ENCODE assay signal across 14 mouse cellular contexts in the genomic region with DNA sequence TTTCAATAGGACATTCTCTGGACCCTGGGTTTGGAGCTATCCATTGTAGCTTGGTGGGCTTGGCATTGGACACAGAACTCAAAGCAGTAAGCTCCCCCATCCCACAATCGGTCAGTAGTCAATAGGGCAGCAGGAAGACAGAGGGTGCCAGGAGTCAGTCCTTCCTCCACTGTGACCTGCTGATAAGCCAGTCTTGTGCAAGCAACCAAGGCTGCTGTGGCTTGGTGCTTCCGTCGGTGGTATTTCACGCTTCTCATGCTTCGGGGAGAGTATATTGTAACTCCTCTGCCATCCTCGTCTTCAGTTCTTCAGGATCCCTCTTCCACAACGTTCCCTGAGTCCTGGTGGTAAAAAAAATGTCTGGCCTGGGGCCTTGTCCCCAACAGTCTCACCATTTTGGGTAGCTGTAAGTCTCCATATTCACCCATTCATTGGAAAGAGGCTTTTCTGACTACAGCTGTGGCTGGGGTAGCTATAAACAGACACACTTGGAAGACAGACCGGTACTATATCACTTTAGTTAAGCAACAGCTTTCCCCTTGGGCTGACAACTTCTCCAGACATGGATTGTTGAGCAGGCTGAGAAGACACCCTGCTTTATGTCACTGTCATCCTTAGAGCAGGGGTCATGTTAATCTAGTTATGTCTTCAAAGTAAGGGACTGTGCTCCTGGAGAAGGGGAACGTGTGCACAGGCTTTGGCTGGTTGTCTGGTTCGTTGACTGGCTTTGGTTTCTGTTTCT.
DNase-seq lines count a peak whose midpoint lies in the region; ATAC-seq and TF ChIP-seq lines count a peak whose summit lies in the region.
"Had no signal": no experiment of that assay in that cellular context is flagged by ENCODE, and none has a peak within 500 bp of the region (broad histone marks: within the 10 kb centered on the region; RNA-seq: fewer than 3 reads in every experiment).

No protein-coding gene starts in this region.

- no peaks in the 10 kb centered on the region; the same call in 1 of the 2 replicates for H3K4me1 ChIP-seq in kidney, postnatal 0 days (replicated peaks; ENCODE audit: insufficient read depth, low read length)
- peaks cover 17% of the 10 kb centered on the region for H3K4me1 ChIP-seq in liver, embryonic 11.5 days (replicated peaks; ENCODE audit: control insufficient read depth, insufficient read depth, low read length)
- no peaks in the 10 kb centered on the region for H3K4me1 ChIP-seq in midbrain, embryonic 11.5 days (ENCODE audit: control insufficient read depth, insufficient read depth, low read length)
- H3K4me1 ChIP-seq: neural tube, embryonic 12.5 days had no signal

- H3K27ac ChIP-seq in kidney, postnatal 0 days, result 0 out of 2 replicates have a peak overlapping the region, but pooled peaks have one; percentile 13
- H3K27ac ChIP-seq in liver, embryonic 11.5 days (ENCODE audit: low read depth, low read length), result 0 out of 2 replicates have a peak overlapping the region, but pooled peaks have one; percentile 44
- no peak overlapping the region for H3K27ac ChIP-seq in midbrain, embryonic 11.5 days (ENCODE audit: low read depth, low read length)
- H3K27ac ChIP-seq: hindbrain, embryonic 10.5 days; midbrain, embryonic 10.5 days; neural tube, embryonic 12.5 days had no signal

- H3K36me3 ChIP-seq in kidney, postnatal 0 days (ENCODE audit: insufficient read depth, low read length), result no peaks in the 10 kb centered on the region
- H3K36me3 ChIP-seq in liver, embryonic 11.5 days (ENCODE audit: control insufficient read depth, insufficient read depth, low read length), result no peaks in the 10 kb centered on the region
- H3K36me3 ChIP-seq in midbrain, embryonic 11.5 days (ENCODE audit: control insufficient read depth, insufficient read depth, low read length), result no peaks in the 10 kb centered on the region
- H3K36me3 ChIP-seq: hindbrain, embryonic 10.5 days; midbrain, embryonic 10.5 days; neural tube, embryonic 12.5 days had no signal

- H3K27me3 ChIP-seq in kidney, postnatal 0 days (ENCODE audit: insufficient read depth, low read length), result no peaks in the 10 kb centered on the region
- H3K27me3 ChIP-seq in liver, embryonic 11.5 days (replicated peaks; ENCODE audit: control insufficient read depth, insufficient read depth, low read length), result no peaks in the 10 kb centered on the region
- H3K27me3 ChIP-seq in midbrain, embryonic 11.5 days (ENCODE audit: control insufficient read depth, insufficient read depth, low read length), result no peaks in the 10 kb centered on the region
- H3K27me3 ChIP-seq: neural tube, embryonic 12.5 days had no signal

- no peaks in the 10 kb centered on the region for H3K9me3 ChIP-seq in kidney, postnatal 0 days (replicated peaks; ENCODE audit: low read length)
- no peaks in the 10 kb centered on the region for H3K9me3 ChIP-seq in liver, embryonic 11.5 days (ENCODE audit: control insufficient read depth, low read length)
- no peaks in the 10 kb centered on the region for H3K9me3 ChIP-seq in midbrain, embryonic 11.5 days (ENCODE audit: control insufficient read depth, low read length)
- H3K9me3 ChIP-seq: hindbrain, embryonic 10.5 days; midbrain, embryonic 10.5 days; neural tube, embryonic 12.5 days had no signal

- DNase-seq in kidney, postnatal 0 days (ENCODE audit: low spot score), result peak; percentile 67
- no peak for DNase-seq in kidney, postnatal 4 days
- no peak for DNase-seq in liver, embryonic 11.5 days (ENCODE audit: low spot score)
- peak; percentile 9 to 17 for DNase-seq in natural killer cell, adult 2 months (ENCODE audit: low spot score in 2 of 2)
- DNase-seq in right cerebral cortex, postnatal 14 days, result no peak
- DNase-seq in midbrain, embryonic 11.5 days (ENCODE audit: low spot score, missing footprints), result no peak
- DNase-seq: gastrocnemius, postnatal 36 days; kidney, postnatal 10 days; lung, adult 18-20 months had no signal

- H3K4me3 ChIP-seq in kidney, postnatal 0 days (replicated peaks; ENCODE audit: low read depth, low read length), result no peak overlapping the region
- no peak overlapping the region for H3K4me3 ChIP-seq in liver, embryonic 11.5 days (ENCODE audit: low read depth, low read length)
- H3K4me3 ChIP-seq in midbrain, embryonic 11.5 days (ENCODE audit: low read depth, low read length), result no peak overlapping the region
- H3K4me3 ChIP-seq: hindbrain, embryonic 10.5 days; midbrain, embryonic 10.5 days; neural tube, embryonic 12.5 days had no signal

- H3K9ac ChIP-seq in kidney, postnatal 0 days (ENCODE audit: low read depth, low read length), result no peak overlapping the region
- H3K9ac ChIP-seq in liver, embryonic 11.5 days (ENCODE audit: low read depth, low read length), result no peak overlapping the region
- H3K9ac ChIP-seq in midbrain, embryonic 11.5 days (ENCODE audit: low read length), result no peak overlapping the region
- H3K9ac ChIP-seq: neural tube, embryonic 12.5 days had no signal

- TF ChIP-seq CTCF in kidney, postnatal 0 days (IDR thresholded peaks at IDR 0.05; ENCODE audit: low read depth), result no peak

- 57% methylated on average over 10 of the region's 10 CpGs for WGBS in kidney, postnatal 0 days
- 22% methylated on average over 10 of the region's 10 CpGs for WGBS in liver, embryonic 11.5 days
- 86% methylated on average over 10 of the region's 10 CpGs for WGBS in midbrain, embryonic 11.5 days

- H3K4me2 ChIP-seq in kidney, postnatal 0 days (ENCODE audit: low read length), result no peak overlapping the region
- peak overlapping the region; percentile 31 for H3K4me2 ChIP-seq in liver, embryonic 11.5 days
- H3K4me2 ChIP-seq in midbrain, embryonic 11.5 days, result no peak overlapping the region
- H3K4me2 ChIP-seq: neural tube, embryonic 12.5 days had no signal

- no peak for ATAC-seq in kidney, postnatal 0 days (replicated peaks; ENCODE audit: low FRiP score, low read depth)
- ATAC-seq in common myeloid progenitor, adult 5-6 weeks (replicated peaks; ENCODE audit: low read depth, poor library complexity, severe bottlenecking), result peak; percentile 97
- ATAC-seq in liver, embryonic 11.5 days (replicated peaks; ENCODE audit: low FRiP score), result peak; percentile 72
- no peak for ATAC-seq in midbrain, embryonic 11.5 days (ENCODE audit: low FRiP score)
- ATAC-seq: forebrain, embryonic 16.5 days had no signal

Comparison
In these comparisons a context has a peak if more than half of its experiments do, and no peak if none do; other contexts are left out.
1. DNase-seq: peak in kidney, postnatal 0 days (single experiment) and natural killer cell, adult 2 months (2 of 2); none in kidney, postnatal 4 days (0 of 2), liver, embryonic 11.5 days (single experiment), right cerebral cortex, postnatal 14 days (single experiment) and midbrain, embryonic 11.5 days (single experiment).
2. ATAC-seq: peak in common myeloid progenitor, adult 5-6 weeks (single experiment) and liver, embryonic 11.5 days (single experiment); none in kidney, postnatal 0 days (single experiment) and midbrain, embryonic 11.5 days (single experiment).